Mouse (Mus musculus): ENCODE measurements around the gene Ube2o.
A peak's percentile ranks its signal among the peaks of the same experiment; 100 is the strongest.
"Not testable (repeated sequence)": the region's sequence is repeated elsewhere in the genome, so short reads cannot be mapped to it uniquely, and the experiment has no call there.

Ube2o gene

DNA sequence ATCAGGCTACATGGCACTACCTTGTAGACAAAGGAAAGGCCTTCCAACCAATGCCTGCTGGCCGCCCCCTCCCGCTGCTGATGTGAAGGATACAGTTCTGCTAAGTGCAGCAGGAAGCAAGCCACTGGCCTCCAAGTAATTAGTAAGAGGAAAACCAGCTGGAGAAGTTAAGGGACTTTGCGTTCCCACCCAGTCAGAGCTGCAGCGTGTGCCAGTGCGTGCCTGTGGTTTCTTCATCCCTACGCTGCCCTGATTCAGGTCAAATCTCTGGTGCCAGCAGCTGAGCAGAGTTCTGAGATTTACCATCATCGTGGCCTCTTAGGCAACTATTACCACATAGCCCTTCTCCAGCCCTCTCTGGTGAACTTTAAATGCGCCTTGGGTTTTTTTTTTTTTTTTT is 62.8 kb downstream of the Ube2o start:
- no peak for DNase-seq (ENCODE audit: inconsistent age in 2 of 2, low spot score in 1 of 2)

- DNase-seq (ENCODE audit: inconsistent age in 2 of 2, low spot score in 1 of 2), result no peak
These were observed 65.8 kb downstream of the Ube2o start for GRCm38 (mm10) chr11:116515330-116516020.

GRCm38 (mm10) chr11:116513531-116514038 is 67.7 kb downstream of the Ube2o start:
- no peak for DNase-seq (ENCODE audit: inconsistent age in 2 of 2, low spot score in 1 of 2)

DNA sequence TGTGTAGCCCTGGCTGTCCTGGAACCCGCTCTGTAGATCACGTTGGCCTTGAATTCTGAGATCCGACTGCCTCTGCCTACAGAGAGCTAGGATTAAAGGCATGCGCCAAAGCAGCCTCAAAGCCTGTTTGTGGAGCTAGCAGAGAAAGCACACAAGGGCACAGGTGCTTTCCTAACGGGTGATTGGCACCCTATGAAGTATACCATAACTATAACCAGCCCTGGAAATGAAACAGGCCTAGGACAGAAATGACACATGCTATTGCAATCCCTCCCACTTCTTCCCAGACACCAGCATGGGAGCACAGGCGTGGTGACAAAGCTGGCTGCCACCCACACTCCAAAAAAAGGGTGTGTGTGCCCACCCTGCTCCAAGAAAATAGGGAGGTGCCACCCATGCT is 68.3 kb downstream of the Ube2o start:
- DNase-seq (ENCODE audit: inconsistent age in 2 of 2, low spot score in 1 of 2), result no peak

GRCm38 (mm10) chr11:116512154-116512553 is 69.1 kb downstream of the Ube2o start:
- no peak for DNase-seq (ENCODE audit: inconsistent age in 2 of 2, low spot score in 1 of 2)

GRCm38 (mm10) chr11:116511301-116511868 is 69.9 kb downstream of the Ube2o start:
- DNase-seq (ENCODE audit: inconsistent age in 2 of 2, low spot score in 1 of 2), result no peak

DNA sequence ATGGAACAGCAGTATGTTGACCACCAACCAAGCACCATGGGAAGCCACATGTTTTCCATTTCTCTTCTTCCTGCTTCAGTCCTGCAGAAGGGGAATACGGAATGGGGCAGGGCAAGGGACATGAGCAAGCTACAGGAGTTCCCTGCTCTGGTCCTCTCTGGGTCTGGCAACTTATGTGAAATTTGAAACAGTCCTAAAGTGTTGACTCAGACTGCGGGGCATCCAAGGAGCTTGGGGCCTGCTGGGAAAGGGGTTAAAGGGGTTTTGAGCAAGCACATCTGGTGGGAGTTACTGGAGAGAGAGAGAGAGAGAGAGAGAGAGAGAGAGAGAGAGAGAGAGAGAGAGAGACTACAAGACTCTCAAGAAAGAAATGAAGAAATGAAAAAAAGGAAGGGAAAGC is 72.6 kb downstream of the Ube2o start:
- no peak for DNase-seq (ENCODE audit: inconsistent age in 2 of 2, low spot score in 1 of 2)

GRCm38 (mm10) chr11:116506151-116506875 is 74.9 kb downstream of the Ube2o start:
- DNase-seq (ENCODE audit: inconsistent age in 2 of 2, low spot score in 1 of 2), result no peak

GRCm38 (mm10) chr11:116505573-116505972 is 75.7 kb downstream of the Ube2o start:
- no peak for DNase-seq (ENCODE audit: inconsistent age in 2 of 2, low spot score in 1 of 2)

- DNase-seq (ENCODE audit: inconsistent age in 2 of 2, low spot score in 1 of 2), result no peak
These were observed 76.7 kb downstream of the Ube2o start for GRCm38 (mm10) chr11:116504516-116504915.

DNA sequence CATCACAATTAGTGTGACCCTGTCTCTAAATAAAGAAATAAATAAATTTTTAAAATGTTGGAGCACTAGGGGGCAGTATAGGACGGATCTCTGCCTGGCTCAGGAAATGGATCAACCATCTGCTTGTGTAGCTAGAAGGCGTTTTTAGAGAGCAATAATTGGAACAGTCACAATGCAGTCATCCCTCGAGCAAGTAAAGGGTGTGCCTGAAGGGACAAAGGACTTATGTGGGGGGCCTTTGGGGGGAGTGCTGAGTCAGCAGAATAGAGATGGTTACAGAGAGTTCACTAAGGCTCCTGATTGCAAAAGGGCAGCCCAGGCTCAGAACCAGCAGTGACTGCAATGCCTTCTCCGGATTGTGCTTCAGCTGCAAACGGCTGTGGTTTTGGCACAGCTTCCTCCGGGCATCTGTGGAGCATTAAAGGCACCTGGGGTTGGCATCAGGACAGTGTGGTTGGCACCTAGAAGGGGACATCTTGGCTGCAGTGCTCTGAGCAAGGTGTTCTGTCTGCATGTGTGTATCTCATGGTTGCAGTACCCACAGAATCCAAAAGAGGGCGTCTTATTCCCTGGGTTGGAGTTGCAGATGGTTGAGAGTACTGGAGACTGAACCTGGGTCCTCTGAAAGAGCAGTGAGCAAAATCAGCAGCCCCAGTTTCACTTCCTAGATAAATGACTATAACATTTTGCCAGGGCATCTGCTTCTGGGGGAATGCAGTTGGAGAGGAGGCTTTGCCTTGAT is 80.1 kb downstream of the Ube2o start:
- peak in 1 of 2 experiments; percentile 82 for DNase-seq (ENCODE audit: inconsistent age in 2 of 2, low spot score in 1 of 2)

DNA sequence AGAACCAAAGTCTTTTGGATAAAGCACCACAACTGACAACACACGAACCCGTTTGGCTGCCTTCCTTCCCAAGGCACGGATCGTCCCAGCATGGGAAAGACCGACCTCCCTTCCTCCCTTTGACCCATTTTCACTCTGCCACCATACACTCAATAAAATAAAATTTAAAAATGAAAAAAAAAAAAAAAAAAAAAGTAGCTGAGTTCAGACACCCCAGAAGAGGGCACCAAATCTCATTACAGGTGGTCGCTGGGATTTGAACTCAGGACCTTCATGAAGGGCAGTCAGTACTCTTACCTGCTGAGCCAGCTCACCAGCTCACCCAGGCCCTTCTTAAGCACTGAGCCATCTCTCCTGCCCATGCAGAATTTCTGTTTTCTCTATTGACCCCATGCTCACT is 82.2 kb downstream of the Ube2o start:
- no peak for DNase-seq (ENCODE audit: inconsistent age in 2 of 2, low spot score in 1 of 2)

GRCm38 (mm10) chr11:116498596-116498995 is 82.7 kb downstream of the Ube2o start:
- no peak for DNase-seq (ENCODE audit: inconsistent age in 2 of 2, low spot score in 1 of 2)

DNA sequence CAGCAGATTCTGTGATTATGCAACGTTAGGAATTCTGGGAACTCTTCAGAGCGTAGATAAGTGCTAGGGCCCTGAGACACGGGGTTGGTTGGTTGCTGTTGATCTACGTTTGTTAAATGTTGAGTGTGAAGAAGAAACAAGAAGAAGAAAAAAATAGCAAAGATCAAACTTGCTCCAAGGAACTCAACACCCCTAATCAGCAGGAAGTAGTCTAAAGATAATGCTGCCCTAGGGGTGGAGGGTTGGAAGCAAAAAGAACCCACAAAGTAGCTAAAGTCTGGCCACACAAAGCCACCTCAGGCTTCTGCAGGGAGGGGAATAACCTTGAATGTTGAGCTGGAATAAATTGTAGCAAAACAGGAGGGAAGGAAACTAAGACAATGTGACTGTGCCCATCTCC is 83.9 kb downstream of the Ube2o start:
- DNase-seq (ENCODE audit: inconsistent age in 2 of 2, low spot score in 1 of 2), result no peak

GRCm38 (mm10) chr11:116494474-116495174 is 86.6 kb downstream of the Ube2o start:
- peak; percentile 53 to 58 for DNase-seq (ENCODE audit: inconsistent age in 2 of 2, low spot score in 1 of 2)

GRCm38 (mm10) chr11:116493795-116494252 is 87.4 kb downstream of the Ube2o start, which contains the start of gene Prpsap1:
Prpsap1 (minus strand) TSS chr11:116494202.
- DNase-seq (ENCODE audit: inconsistent age in 2 of 2, low spot score in 1 of 2), result peak; percentile 65 to 83

DNA sequence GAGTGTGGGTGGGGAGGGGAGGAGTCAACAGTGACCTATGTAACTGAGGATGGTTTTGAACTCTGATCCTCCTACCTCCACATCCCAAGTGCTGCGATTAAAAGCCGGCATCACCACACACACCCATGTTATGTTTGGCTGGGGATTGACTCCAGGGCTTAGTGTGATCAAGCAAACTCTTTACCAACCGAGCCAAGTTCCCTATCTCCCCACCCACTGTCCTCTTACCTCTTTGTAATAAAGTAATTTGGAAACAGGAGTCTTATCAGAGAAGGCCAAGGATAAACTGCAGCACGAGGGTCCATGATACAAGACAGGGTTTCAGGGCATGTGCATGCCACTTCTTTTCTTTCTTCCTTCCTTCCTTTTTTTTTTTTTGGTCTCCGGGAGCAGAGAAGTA is 88.1 kb downstream of the Ube2o start:
- no peak for DNase-seq (ENCODE audit: inconsistent age in 2 of 2, low spot score in 1 of 2)

DNA sequence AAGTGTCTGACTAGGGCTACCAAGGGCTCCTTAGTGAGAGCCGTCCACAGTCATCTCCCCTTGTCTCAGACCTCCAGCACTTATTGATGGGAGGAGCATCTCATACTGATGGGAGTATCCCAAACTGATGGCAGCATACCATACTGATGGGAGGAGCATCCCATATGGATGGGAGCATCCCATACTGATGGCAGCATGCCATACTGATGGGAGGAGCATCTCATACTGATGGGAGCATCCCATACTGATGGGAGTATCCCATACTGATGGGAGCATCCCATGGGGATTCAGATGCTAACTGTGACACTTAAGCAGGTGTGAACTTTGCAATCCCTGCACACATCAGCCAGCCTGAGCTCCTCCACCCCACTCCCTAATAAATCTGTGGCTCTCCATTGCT is 88.7 kb downstream of the Ube2o start:
- DNase-seq (ENCODE audit: inconsistent age in 2 of 2, low spot score in 1 of 2), result not testable (repeated sequence)

DNA sequence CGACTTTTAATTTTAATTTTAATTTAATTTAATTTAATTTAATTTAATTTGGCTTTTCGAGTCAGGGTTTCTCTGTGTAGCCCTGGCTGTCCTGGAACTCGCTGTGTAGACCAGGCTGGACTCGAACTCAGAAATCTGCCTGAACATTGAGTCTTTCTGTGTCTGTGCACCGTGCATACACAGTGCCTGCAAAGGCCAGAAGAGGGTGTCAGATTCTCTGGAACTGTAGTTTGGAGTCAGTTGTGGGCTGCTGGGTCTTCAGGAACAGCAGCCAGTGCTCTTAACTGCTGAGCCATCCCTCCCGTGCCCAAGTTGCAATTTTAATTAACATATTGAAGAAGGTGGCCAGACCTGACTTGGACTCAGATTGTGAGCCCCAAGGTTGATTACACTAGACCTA is 89.9 kb downstream of the Ube2o start:
- DNase-seq (ENCODE audit: inconsistent age in 2 of 2, low spot score in 1 of 2), result no peak

DNA sequence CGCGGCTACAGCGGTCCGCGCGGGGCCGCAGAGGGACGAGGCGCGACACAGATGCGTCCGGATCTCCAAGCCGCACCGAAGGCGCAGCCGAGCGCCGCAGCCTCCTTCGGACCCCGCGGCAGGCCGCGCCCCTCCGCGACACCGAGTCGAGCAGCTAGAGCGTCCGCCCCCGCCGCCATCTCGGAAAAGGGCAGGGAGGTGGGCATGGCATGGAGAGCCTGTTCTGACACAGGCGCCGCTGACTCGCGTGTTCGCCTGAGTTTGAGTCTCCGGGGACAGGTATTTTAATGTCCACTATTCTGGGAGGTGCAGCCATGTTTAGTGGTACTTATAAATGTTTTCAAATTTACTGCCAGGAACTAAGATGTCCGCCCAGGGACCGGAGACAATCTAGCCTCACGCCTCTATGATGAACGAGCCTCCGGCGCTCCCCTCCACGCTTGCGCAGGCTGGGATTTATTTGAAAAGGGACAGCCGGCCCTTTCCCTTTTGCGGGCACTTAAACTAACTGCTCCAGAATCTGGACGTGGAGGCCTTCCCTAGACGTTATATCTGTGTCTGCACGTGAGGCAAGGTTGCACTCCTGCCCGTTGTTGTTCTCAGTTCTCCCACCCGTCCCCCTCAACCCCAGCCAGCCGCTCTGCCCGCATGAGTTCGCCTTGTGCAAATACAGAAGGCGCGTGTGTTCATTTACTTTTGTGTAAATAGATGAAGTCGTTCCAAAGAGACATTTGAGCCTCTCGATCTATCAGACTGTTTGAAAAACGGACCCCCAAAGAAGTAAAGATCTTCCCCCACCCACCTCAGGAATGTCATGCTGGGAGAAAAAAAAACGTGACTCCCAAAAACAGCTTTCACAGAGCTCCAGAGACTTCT is 90.8 kb downstream of the Ube2o start:
- DNase-seq (ENCODE audit: inconsistent age in 2 of 2, low spot score in 1 of 2), result peak; percentile 91 to 97

Data from adrenal gland, adult (tissue).